Mouse (Mus musculus) gastrocnemius, adult 18-20 months (tissue): ENCODE data around the gene Gm156. TPM values are rescaled to one million over a fixed set of nuclear protein-coding genes. Genes with fewer than 3 reads are reported as not detected.
"Not testable (repeated sequence)": the region's sequence is repeated elsewhere in the genome, so short reads cannot be mapped to it uniquely, and the experiment has no call there.

Source experiments
- DNase-seq: peaks from one replicate; pipeline ENCODE4 v3.0.0; 2021; ENCODE audit warnings: low spot score
- long read RNA-seq, 2 experiments: library from polyadenylated mRNA; stranded (forward); transcript quantifications; one replicate each; pipeline ENCODE4 v2.0.0; 2021
- total RNA-seq, 2 experiments: library from RNA; stranded (reverse); gene quantifications; 2 replicates each; pipeline ENCODE4 v1.2.3; 2021

Gm156 gene
- total RNA-seq, result not detected
- long read RNA-seq, experiment 1, result 0 reads
- long read RNA-seq, experiment 2, result 0 reads

DNA sequence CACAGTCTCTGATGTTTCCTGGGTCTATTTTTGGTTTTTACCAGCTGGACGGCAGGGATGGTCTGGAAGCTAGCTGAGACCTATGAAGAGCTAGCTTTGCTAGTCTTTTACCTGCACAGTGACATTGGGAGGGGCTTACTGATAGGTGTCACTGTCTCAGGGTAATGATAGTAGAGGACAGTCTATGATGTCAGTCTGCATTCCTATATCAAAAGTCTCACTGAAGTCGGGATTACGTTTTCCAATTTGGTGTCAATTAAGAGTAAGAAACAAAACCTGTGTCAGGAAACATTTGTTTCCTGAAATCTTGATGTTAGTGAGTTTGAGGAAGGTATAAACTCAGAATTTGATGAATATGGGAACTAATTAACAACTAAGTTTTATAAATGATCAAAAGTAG, at the start of gene Gm156:
Gm156 (minus strand) TSS at position 101 of the 400 bp plus-strand sequence.
- not testable (repeated sequence) for DNase-seq

DNA sequence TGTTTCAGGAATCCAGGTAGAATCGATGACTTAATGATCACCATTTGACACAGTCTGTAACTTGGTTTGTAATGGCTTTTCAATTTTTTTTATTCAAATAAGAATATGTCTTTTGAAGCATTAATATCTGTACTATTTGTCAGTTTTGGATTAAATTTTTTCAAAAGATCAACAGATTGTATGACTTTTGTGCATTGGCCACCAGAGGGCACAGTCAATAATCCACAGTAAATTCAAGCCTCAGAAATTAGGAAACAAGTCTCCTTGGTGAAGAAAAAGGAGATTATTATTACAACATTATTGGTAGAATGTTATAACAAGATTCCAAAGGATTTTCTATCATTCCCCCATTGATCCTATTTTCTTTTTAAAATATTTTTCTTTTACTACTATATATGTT, 41.5 kb upstream of the Gm156 start:
- DNase-seq, result no peak

GRCm38 (mm10) chr6:129824004-129824403, 39.9 kb upstream of the Gm156 start:
- DNase-seq, result no peak

DNA sequence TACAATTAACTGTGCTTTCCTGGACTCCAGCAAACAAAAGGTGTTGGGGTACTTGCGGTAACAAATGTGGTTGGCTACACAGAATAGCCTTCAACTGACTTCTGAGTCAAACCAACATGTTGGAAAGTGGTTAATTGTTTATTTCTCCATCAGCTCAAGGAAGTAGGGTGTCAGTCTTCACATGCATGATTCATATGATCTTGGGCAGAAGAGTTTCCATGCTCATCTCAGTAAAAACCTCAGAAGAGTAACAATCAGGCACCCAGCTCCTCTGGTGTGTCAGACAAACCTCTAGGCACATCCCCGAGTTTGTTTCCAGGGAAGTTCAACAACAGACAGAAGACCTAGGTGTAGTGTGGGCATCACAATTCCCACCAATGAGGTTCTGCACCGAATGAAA, 33.7 kb upstream of the Gm156 start:
- DNase-seq, result no peak

GRCm38 (mm10) chr6:129747654-129748032, 36.4 kb downstream of the Gm156 start:
- DNase-seq, result no peak

DNA sequence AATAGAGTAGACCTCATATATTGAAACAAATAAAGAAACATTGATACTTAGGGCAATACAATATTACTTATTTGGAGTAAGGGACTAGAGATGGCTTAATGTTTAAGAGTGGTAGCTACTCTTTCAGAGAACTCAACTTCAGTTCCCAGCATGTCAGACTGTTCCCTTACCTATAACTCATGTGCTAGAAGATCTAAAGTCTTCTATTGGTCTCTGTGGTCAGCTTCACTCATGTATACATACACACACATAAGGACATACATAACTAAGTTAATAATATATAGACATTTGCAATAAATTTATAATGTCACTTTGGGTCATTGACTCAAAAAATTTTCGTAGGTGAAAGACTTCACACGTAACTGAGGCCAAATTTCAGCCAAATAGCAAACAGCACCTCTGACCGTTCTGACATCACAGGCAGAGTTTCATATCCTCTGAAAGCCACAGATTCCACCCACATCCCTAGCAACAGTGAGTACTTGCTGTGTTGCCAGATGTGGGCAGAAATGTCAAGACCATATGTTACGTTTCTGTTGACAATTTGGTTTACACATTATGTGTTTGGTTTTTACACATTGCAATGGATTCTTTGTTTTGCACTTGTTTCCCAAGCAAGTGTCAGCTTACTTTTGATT, 36.9 kb downstream of the Gm156 start:
- DNase-seq, result no peak

DNA sequence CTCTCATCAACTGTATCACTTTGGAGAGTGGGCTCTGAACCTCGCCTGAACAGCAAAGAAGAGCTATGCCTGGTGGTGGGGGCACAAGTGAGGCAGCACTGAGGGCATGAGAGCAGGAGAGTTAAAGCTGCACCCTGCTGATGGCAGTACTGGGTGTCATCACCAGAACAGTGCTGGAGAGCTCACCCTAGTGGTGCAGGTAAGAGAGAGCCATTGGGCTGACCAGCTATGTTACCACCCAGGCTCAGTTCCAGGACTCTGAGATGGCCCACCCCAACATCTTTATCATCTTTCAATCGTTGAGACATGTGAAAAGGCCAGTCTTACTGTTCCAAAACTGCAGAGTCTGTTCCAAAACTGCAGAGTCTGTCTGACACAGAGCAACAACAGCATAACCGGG, 37.9 kb downstream of the Gm156 start:
- DNase-seq, result no peak

DNA sequence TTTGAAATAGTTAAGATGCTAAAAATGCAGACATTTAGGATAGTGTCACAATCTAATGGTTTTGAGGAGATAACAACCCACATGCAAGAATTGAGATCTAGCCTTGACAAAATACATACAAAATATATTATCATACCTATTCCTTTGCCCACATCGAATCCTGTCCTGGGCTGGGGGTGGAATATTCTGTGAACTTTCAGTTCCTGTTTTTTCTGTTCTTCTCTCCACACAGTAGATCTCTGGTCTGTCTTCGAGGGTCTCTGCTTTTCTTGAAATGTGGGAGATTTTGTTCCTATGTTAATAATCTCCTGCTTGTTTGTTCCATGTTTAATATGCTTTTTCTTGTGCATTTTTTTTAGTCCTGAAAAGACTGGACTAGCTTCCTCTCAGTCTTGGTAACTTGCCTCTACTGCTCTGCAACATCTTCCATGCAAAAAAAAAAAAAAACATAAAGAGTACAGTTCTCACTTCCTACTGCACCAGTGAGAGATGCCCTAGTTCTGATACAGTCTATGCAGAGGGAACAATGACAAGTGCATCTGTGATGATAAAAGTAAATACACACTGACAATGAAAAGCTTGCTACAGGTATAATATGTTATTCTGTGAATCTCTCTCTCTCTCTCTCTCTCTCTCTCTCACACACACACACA, 43.9 kb downstream of the Gm156 start, which contains the start of gene Klri2:
Klri2 (minus strand) TSS at position 416 of the 653 bp plus-strand sequence.
- no peak for DNase-seq

DNA sequence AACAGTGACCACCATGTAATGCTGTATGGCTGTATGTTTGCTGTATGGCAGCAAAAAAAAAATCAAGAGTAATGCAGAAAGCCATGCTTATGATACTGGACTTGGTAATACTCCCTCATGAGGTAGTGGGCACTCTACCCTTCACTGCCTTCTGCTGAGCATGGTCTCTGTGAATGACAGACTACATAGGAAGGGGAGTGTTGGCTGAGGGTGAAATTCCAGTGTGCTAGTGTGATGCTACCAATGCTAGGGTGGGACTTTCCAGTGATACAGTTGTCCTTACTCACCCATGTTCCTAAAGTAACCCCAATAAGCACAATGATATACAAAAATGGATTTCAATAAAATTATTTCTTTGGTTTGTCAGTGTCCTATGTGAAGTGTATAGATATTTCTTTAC, 47.7 kb downstream of the Gm156 start:
- no peak for DNase-seq

- no peak for DNase-seq
Measured at GRCm38 (mm10) chr6:129727237-129727636, 56.8 kb downstream of the Gm156 start.

- no peak for DNase-seq
Measured at GRCm38 (mm10) chr6:129721390-129721789, 62.7 kb downstream of the Gm156 start.

DNA sequence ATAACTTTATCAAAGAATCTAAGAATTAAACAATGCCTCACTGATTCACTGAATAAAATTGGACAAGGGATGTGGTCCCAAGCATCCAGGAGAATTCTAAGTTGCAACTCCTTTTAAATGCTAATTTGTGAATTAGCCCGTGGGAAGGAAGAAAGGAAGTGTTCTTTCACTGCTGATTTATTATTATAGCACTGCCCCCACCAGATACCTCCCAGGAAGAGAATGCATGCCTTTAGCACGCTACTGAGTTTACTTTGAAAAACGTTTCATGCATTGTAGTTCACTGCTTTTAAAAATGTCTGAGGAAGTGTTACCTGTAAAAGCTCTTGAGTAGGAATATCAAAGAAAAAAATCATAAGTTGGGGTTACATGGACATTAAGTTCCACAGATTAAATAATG, 63.6 kb downstream of the Gm156 start:
- no peak for DNase-seq

DNA sequence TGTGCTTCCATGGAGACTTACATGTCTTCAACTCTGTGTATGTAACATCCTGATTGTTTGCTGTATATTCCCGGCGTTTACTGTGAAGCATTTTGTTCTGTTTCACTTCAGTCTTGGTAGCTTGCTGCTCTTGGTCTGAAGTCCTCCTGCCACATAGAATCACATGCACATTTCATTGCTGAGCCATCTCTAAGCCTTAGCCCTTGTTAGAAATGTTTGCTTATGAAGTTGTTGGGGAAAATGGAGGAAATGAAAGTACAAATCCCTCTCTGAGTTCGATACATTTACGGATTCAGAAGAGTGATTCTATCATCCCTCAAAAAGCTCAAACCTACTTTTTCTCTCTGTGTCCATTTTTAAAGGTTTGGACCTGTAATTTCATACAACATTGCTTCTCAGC, 67.0 kb downstream of the Gm156 start, which contains the start of gene Klri1:
Klri1 (minus strand) TSS at position 101 of the 400 bp plus-strand sequence.
- no peak for DNase-seq

Other genes with a start within 250 kb of the Gm156 start
- gene Klre1, start 206.4 kb downstream of the Gm156 start, total RNA-seq, result not detected
- not detected for gene Klrd1, start 192.5 kb downstream of the Gm156 start, total RNA-seq
- not detected for gene Klrk1, start 160.4 kb downstream of the Gm156 start, total RNA-seq
- not detected for gene Klrc3, start 140.9 kb downstream of the Gm156 start, total RNA-seq
- not detected for gene Klrc2, start 123.6 kb downstream of the Gm156 start, total RNA-seq
- not detected for gene Klrc1, start 105.3 kb downstream of the Gm156 start, total RNA-seq
- not detected for gene Klri1, start 67.1 kb downstream of the Gm156 start, total RNA-seq
- not detected for gene Klri2, start 43.8 kb downstream of the Gm156 start, total RNA-seq
- gene Gm17631, start 78.4 kb upstream of the Gm156 start, total RNA-seq, result not detected
- gene Klra17, start 92.4 kb upstream of the Gm156 start, total RNA-seq, result not detected
- not detected for gene Klra5, start 133.4 kb upstream of the Gm156 start, total RNA-seq
- not detected for gene Klra6, start 242.7 kb upstream of the Gm156 start, total RNA-seq